28 mouse cellular contexts compared by ENCODE assay signal in the genomic region with DNA sequence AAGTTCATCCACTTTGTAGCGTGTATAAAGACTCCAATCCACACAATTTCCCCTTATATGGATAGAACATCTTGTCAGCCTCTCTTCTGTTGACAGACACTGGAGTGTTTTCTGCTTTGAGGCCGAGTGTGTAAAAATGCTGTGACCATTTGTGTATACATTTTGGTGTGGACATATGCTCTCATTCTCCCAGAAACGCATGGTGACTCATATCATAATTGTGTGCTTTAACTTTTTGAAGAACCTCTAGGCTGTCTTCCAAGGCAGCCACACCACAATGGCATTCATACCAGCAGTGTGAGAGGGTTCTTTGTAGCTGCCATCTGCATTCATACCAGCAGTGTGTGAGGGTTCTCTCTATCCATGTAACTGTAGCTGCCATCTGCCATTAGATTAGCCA. TPM values are rescaled to one million over a fixed set of nuclear protein-coding genes. Genes with fewer than 3 reads are reported as not detected.
DNase-seq lines count a peak whose midpoint lies in the region; ATAC-seq and TF ChIP-seq lines count a peak whose summit lies in the region.
"Had no signal": no experiment of that assay in that cellular context is flagged by ENCODE, and none has a peak within 500 bp of the region (broad histone marks: within the 10 kb centered on the region; RNA-seq: fewer than 3 reads in every experiment).

No protein-coding gene starts in this region.

- no peak overlapping the region for H3K4me2 ChIP-seq in lung, postnatal 0 days (replicated peaks; ENCODE audit: low read depth, low read length)
- no peak overlapping the region for H3K4me2 ChIP-seq in liver, embryonic 12.5 days
- H3K4me2 ChIP-seq: forebrain, embryonic 12.5 days; forebrain, embryonic 15.5 days; heart, embryonic 13.5 days; hindbrain, embryonic 12.5 days; hindbrain, embryonic 15.5 days had no signal

- no peak overlapping the region for H3K27ac ChIP-seq in lung, postnatal 0 days (ENCODE audit: low read length)
- H3K27ac ChIP-seq in embryonic fibroblast, embryonic 13.5 days (ENCODE audit: insufficient read depth, low read length), result peak overlapping the region; percentile 67
- H3K27ac ChIP-seq in liver, embryonic 12.5 days, result no peak overlapping the region
- H3K27ac ChIP-seq: forebrain, embryonic 12.5 days; forebrain, embryonic 15.5 days; heart, adult 2 months; heart, embryonic 10.5 days; heart, embryonic 13.5 days; hindbrain, embryonic 12.5 days; hindbrain, embryonic 15.5 days had no signal

- WGBS in lung, postnatal 0 days, result 33% methylated on average over 3 of the region's 3 CpGs
- WGBS in liver, embryonic 12.5 days (ENCODE audit: insufficient replicate concordance), result 62% methylated on average over 3 of the region's 3 CpGs

- peak; percentile 66 for TF ChIP-seq EP300 in lung, postnatal 0 days (IDR thresholded peaks at IDR 0.05)

- no peaks in the 10 kb centered on the region for H3K9me3 ChIP-seq in lung, postnatal 0 days (ENCODE audit: low read length)
- H3K9me3 ChIP-seq in liver, embryonic 12.5 days (replicated peaks), result no peaks in the 10 kb centered on the region
- H3K9me3 ChIP-seq: forebrain, embryonic 12.5 days; forebrain, embryonic 15.5 days; heart, embryonic 10.5 days; hindbrain, embryonic 12.5 days; hindbrain, embryonic 15.5 days had no signal

- TF ChIP-seq POLR2A in embryonic fibroblast, embryonic 13.5 days (IDR thresholded peaks at IDR 0.05; ENCODE audit: low read depth, low read length), result no peak

- H3K27me3 ChIP-seq in lung, postnatal 0 days (replicated peaks; ENCODE audit: insufficient read depth, low read length), result no peaks in the 10 kb centered on the region
- no peaks in the 10 kb centered on the region for H3K27me3 ChIP-seq in liver, embryonic 12.5 days (replicated peaks)
- H3K27me3 ChIP-seq: forebrain, embryonic 12.5 days; forebrain, embryonic 15.5 days; heart, embryonic 13.5 days; hindbrain, embryonic 12.5 days; hindbrain, embryonic 15.5 days; Patski had no signal

- peak; percentile 88 for ATAC-seq in lung, postnatal 0 days
- no peak for ATAC-seq in liver, embryonic 12.5 days
- ATAC-seq: CD4-positive, CD25-positive, alpha-beta regulatory T cell, adult 4 months; forebrain, embryonic 15.5 days; intestine, postnatal 0 days; Patski had no signal

- DNase-seq in lung, postnatal 0 days (ENCODE audit: low spot score), result peak; percentile 51
- DNase-seq in lung, postnatal 25 days (ENCODE audit: low spot score), result no peak
- peak; percentile 92 for DNase-seq in 3T3-L1 (ENCODE audit: low read depth, low spot score)
- peak; percentile 87 for DNase-seq in Muller cell, postnatal 12 days (ENCODE audit: inconsistent ontology term)
- no peak for DNase-seq in cerebellum, adult 8-10 months
- no peak for DNase-seq in embryo, embryonic 9.5 days (ENCODE audit: extremely low spot score)
- DNase-seq: adrenal gland, postnatal 10 days; adrenal gland, postnatal 36 days; B cell, adult 2 months; cerebellum, adult 11 months; cerebellum, adult 2 months; cerebellum, postnatal 10 days; cerebellum, postnatal 36 days; embryo, embryonic 11 days; gastrocnemius, postnatal 10 days; gastrocnemius, postnatal 36 days; heart, adult 2 months had no signal

- no peak for TF ChIP-seq CTCF in lung, postnatal 0 days (IDR thresholded peaks at IDR 0.05)
- no peak for TF ChIP-seq CTCF in embryonic fibroblast, embryonic 13.5 days (IDR thresholded peaks at IDR 0.05; ENCODE audit: borderline replicate concordance, insufficient read depth, low read length)

- H3K4me1 ChIP-seq in lung, postnatal 0 days (ENCODE audit: insufficient read depth, low read depth, low read length), result no peaks in the 10 kb centered on the region
- H3K4me1 ChIP-seq in embryonic fibroblast, embryonic 13.5 days (ENCODE audit: control insufficient read depth, insufficient read depth, low read length), result no peaks in the 10 kb centered on the region; the same call in 1 of the 2 replicates
- no peaks in the 10 kb centered on the region for H3K4me1 ChIP-seq in liver, embryonic 12.5 days
- H3K4me1 ChIP-seq: forebrain, embryonic 12.5 days; forebrain, embryonic 15.5 days; heart, embryonic 10.5 days; heart, embryonic 13.5 days; hindbrain, embryonic 12.5 days; hindbrain, embryonic 15.5 days had no signal

- H3K9ac ChIP-seq in lung, postnatal 0 days (replicated peaks; ENCODE audit: low read depth), result no peak overlapping the region
- H3K9ac ChIP-seq in liver, embryonic 12.5 days, result no peak overlapping the region
- H3K9ac ChIP-seq: forebrain, embryonic 12.5 days; forebrain, embryonic 15.5 days; heart, embryonic 13.5 days; hindbrain, embryonic 12.5 days; hindbrain, embryonic 15.5 days had no signal

- H3K4me3 ChIP-seq in lung, postnatal 0 days (ENCODE audit: low read depth, low read length), result no peak overlapping the region
- no peak overlapping the region for H3K4me3 ChIP-seq in embryonic fibroblast, embryonic 13.5 days (ENCODE audit: insufficient read depth, low read length)
- no peak overlapping the region for H3K4me3 ChIP-seq in liver, embryonic 12.5 days
- H3K4me3 ChIP-seq: forebrain, embryonic 12.5 days; forebrain, embryonic 15.5 days; heart, adult 2 months; heart, embryonic 10.5 days; heart, embryonic 13.5 days; hindbrain, embryonic 12.5 days; hindbrain, embryonic 15.5 days had no signal

- H3K36me3 ChIP-seq in lung, postnatal 0 days (ENCODE audit: insufficient read depth, low read length), result no peaks in the 10 kb centered on the region
- H3K36me3 ChIP-seq in liver, embryonic 12.5 days, result no peaks in the 10 kb centered on the region
- H3K36me3 ChIP-seq: forebrain, embryonic 12.5 days; forebrain, embryonic 15.5 days; heart, embryonic 10.5 days; heart, embryonic 13.5 days; hindbrain, embryonic 12.5 days; hindbrain, embryonic 15.5 days had no signal

RNA-seq across cellular contexts. Expression of a gene that starts 21.9 kb away (rescaled TPM):
- 45.9 and 51.3 TPM in 2 replicates for polyA plus RNA-seq in lung, postnatal 0 days (2015; fragmentation: Nextera tagmentation; extraction: Ambion mirVana)
- 26.3 and 35.8 TPM in 2 replicates for polyA plus RNA-seq in embryonic fibroblast, embryonic 13.5 days (2011; ENCODE audit: insufficient read length, low read depth, missing spikeins)
- 10.8 and 11.7 TPM in 2 replicates for polyA plus RNA-seq in liver, embryonic 12.5 days (2016; fragmentation: Nextera tagmentation; extraction: Ambion mirVana)

Comparison
In these comparisons a context has a peak if more than half of its experiments do, and no peak if none do; other contexts are left out.
1. DNase-seq: peak in lung, postnatal 0 days (single experiment), 3T3-L1 (single experiment) and Muller cell, postnatal 12 days (single experiment); none in lung, postnatal 25 days (single experiment), cerebellum, adult 8-10 months (single experiment) and embryo, embryonic 9.5 days (single experiment).